Mouse (Mus musculus): ENCODE data around the gene Rnase12. TPM values are rescaled to one million over a fixed set of nuclear protein-coding genes. Genes with fewer than 3 reads are reported as not detected.
A peak's percentile ranks its signal among the peaks of the same experiment; 100 is the strongest.

Rnase12 gene
- polyA plus RNA-seq, 1 experiment from 2014 or later = 1.6 TPM

- Histone ChIP-seq H3K27me3 (ENCODE audit: insufficient read depth, low read length) (peaks cover 3% of the 10 kb centered on the region; the same call in 1 of the 2 replicates), H3K9ac (replicated peaks) (no peak overlapping the region), H3K4me3 (ENCODE audit: low read depth, low read length) (peak overlapping the region; percentile 61), H3K4me2 (ENCODE audit: low read depth, low read length) (peak overlapping the region; percentile 85), H3K9me3 (ENCODE audit: low read length) (no peaks in the 10 kb centered on the region), H3K36me3 (replicated peaks; ENCODE audit: insufficient read depth, low read length) (no peaks in the 10 kb centered on the region), H3K27ac (ENCODE audit: low read depth) (no peak overlapping the region), H3K4me1 (ENCODE audit: insufficient read depth) (peaks cover 31% of the 10 kb centered on the region)
- no peak for DNase-seq
- TF ChIP-seq EP300 (IDR thresholded peaks at IDR 0.05; ENCODE audit: low read depth) (no peak), CTCF (IDR thresholded peaks at IDR 0.05; ENCODE audit: low read depth) (no peak)
- 21% methylated on average over 9 of the region's 9 CpGs for WGBS (ENCODE audit: insufficient replicate concordance)
- no peak for ATAC-seq
Observed at GRCm38 (mm10) chr14:51087762-51088161, 30.3 kb upstream of the Rnase12 start.

GRCm38 (mm10) chr14:51085911-51086310 lies 28.4 kb upstream of the Rnase12 start:
- Histone ChIP-seq H3K9me3 (ENCODE audit: low read length) (no peaks in the 10 kb centered on the region), H3K4me1 (ENCODE audit: insufficient read depth) (peaks cover 19% of the 10 kb centered on the region), H3K27me3 (ENCODE audit: insufficient read depth, low read length) (peaks cover 3% of the 10 kb centered on the region; the same call in 1 of the 2 replicates), H3K9ac (replicated peaks) (no peak overlapping the region), H3K27ac (ENCODE audit: low read depth) (no peak overlapping the region), H3K36me3 (replicated peaks; ENCODE audit: insufficient read depth, low read length) (no peaks in the 10 kb centered on the region), H3K4me2 (ENCODE audit: low read depth, low read length) (no peak overlapping the region), H3K4me3 (ENCODE audit: low read depth, low read length) (no peak overlapping the region)
- TF ChIP-seq EP300 (IDR thresholded peaks at IDR 0.05; ENCODE audit: low read depth) (no peak), CTCF (IDR thresholded peaks at IDR 0.05; ENCODE audit: low read depth) (no peak)
- ATAC-seq (no peak), DNase-seq (no peak)
- 79% methylated on average over 4 of the region's 4 CpGs for WGBS (ENCODE audit: insufficient replicate concordance)

GRCm38 (mm10) chr14:51085086-51085485 lies 27.6 kb upstream of the Rnase12 start:
- no peak for TF ChIP-seq EP300 (IDR thresholded peaks at IDR 0.05; ENCODE audit: low read depth)
- no peak for TF ChIP-seq CTCF (IDR thresholded peaks at IDR 0.05; ENCODE audit: low read depth)
- DNase-seq (no peak), ATAC-seq (no peak)
- H3K36me3 ChIP-seq (replicated peaks; ENCODE audit: insufficient read depth, low read length) = no peaks in the 10 kb centered on the region
- H3K9me3 ChIP-seq (ENCODE audit: low read length) = no peaks in the 10 kb centered on the region
- H3K27ac ChIP-seq (ENCODE audit: low read depth) = no peak overlapping the region
- H3K9ac ChIP-seq (replicated peaks) = no peak overlapping the region
- H3K4me3 ChIP-seq (ENCODE audit: low read depth, low read length) = no peak overlapping the region
- WGBS (ENCODE audit: insufficient replicate concordance) = 78% methylated on average over 2 of the region's 2 CpGs
- no peak overlapping the region for H3K4me2 ChIP-seq (ENCODE audit: low read depth, low read length)
- peaks cover 15% of the 10 kb centered on the region for H3K4me1 ChIP-seq (ENCODE audit: insufficient read depth)
- H3K27me3 ChIP-seq (ENCODE audit: insufficient read depth, low read length) = peaks cover 5% of the 10 kb centered on the region; the same call in 1 of the 2 replicates

GRCm38 (mm10) chr14:51083805-51084204 lies 26.3 kb upstream of the Rnase12 start:
- Histone ChIP-seq H3K36me3 (replicated peaks; ENCODE audit: insufficient read depth, low read length) (no peaks in the 10 kb centered on the region), H3K27ac (ENCODE audit: low read depth) (peak overlapping the region; percentile 41), H3K4me2 (ENCODE audit: low read depth, low read length) (peak overlapping the region; percentile 86), H3K27me3 (ENCODE audit: insufficient read depth, low read length) (peaks cover 6% of the 10 kb centered on the region; the same call in 1 of the 2 replicates), H3K4me3 (ENCODE audit: low read depth, low read length) (peak overlapping the region; percentile 50), H3K9ac (replicated peaks) (peak overlapping the region; percentile 44; the same call in 1 of the 2 replicates), H3K9me3 (ENCODE audit: low read length) (no peaks in the 10 kb centered on the region), H3K4me1 (ENCODE audit: insufficient read depth) (peaks cover 15% of the 10 kb centered on the region)
- WGBS (ENCODE audit: insufficient replicate concordance) = 10% methylated on average over 7 of the region's 7 CpGs
- no peak for TF ChIP-seq CTCF (IDR thresholded peaks at IDR 0.05; ENCODE audit: low read depth)
- no peak for TF ChIP-seq EP300 (IDR thresholded peaks at IDR 0.05; ENCODE audit: low read depth)
- DNase-seq (no peak), ATAC-seq (no peak)

GRCm38 (mm10) chr14:51082599-51083581 lies 25.4 kb upstream of the Rnase12 start:
- H3K4me2 ChIP-seq (ENCODE audit: low read depth, low read length) = peak overlapping the region; percentile 86
- H3K9ac ChIP-seq (replicated peaks) = peak overlapping the region; percentile 44
- H3K9me3 ChIP-seq (ENCODE audit: low read length) = no peaks in the 10 kb centered on the region
- H3K4me3 ChIP-seq (ENCODE audit: low read depth, low read length) = peak overlapping the region; percentile 50
- 2% methylated on average over 40 of the region's 40 CpGs for WGBS (ENCODE audit: insufficient replicate concordance)
- H3K36me3 ChIP-seq (replicated peaks; ENCODE audit: insufficient read depth, low read length) = no peaks in the 10 kb centered on the region
- ATAC-seq (peak; percentile 74), DNase-seq (peak; percentile 62)
- H3K27me3 ChIP-seq (ENCODE audit: insufficient read depth, low read length) = peaks cover 6% of the 10 kb centered on the region; the same call in 1 of the 2 replicates
- TF ChIP-seq EP300 (IDR thresholded peaks at IDR 0.05; ENCODE audit: low read depth) (no peak), CTCF (IDR thresholded peaks at IDR 0.05; ENCODE audit: low read depth) (no peak)
- peaks cover 15% of the 10 kb centered on the region for H3K4me1 ChIP-seq (ENCODE audit: insufficient read depth)
- peak overlapping the region; percentile 41 for H3K27ac ChIP-seq (ENCODE audit: low read depth)

GRCm38 (mm10) chr14:51081035-51081434 lies 23.6 kb upstream of the Rnase12 start:
- no peak overlapping the region for H3K27ac ChIP-seq (ENCODE audit: low read depth)
- H3K4me3 ChIP-seq (ENCODE audit: low read depth, low read length) = no peak overlapping the region
- no peak overlapping the region for H3K4me2 ChIP-seq (ENCODE audit: low read depth, low read length)
- DNase-seq (no peak), ATAC-seq (peak; percentile 63)
- H3K9me3 ChIP-seq (ENCODE audit: low read length) = no peaks in the 10 kb centered on the region
- no peaks in the 10 kb centered on the region for H3K36me3 ChIP-seq (replicated peaks; ENCODE audit: insufficient read depth, low read length)
- WGBS (ENCODE audit: insufficient replicate concordance) = 69% methylated on average over 2 of the region's 2 CpGs
- peaks cover 6% of the 10 kb centered on the region; the same call in 1 of the 2 replicates for H3K27me3 ChIP-seq (ENCODE audit: insufficient read depth, low read length)
- TF ChIP-seq CTCF (IDR thresholded peaks at IDR 0.05; ENCODE audit: low read depth) (no peak), EP300 (IDR thresholded peaks at IDR 0.05; ENCODE audit: low read depth) (no peak)
- no peak overlapping the region for H3K9ac ChIP-seq (replicated peaks)
- H3K4me1 ChIP-seq (ENCODE audit: insufficient read depth) = peaks cover 15% of the 10 kb centered on the region
